Mouse (Mus musculus): ENCODE results near the gene Gsc.
"Not testable (repeated sequence)": the region's sequence is repeated elsewhere in the genome, so short reads cannot be mapped to it uniquely, and the experiment has no call there.

Gene Gsc

DNA sequence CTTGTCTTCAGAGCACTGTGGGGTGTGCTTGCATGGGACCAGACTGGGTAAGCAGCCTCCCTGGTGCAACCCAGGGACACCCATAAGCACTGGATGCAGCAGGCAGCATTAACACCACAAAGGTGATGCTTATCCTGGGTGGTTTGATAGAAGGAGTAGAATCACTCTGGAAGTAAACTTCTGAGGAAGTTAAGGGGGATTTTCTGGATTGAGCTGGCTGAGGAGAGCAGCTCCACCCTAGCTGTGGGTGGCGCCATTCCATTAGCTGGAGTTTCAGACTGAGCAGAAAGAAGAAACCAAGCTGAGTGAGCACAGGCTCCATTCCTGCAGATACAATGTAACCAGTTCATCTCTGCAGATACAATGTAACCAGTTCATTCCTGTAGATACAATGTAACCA is 20.1 kb downstream of the Gsc start:
- no peak for DNase-seq (ENCODE audit: low spot score)

DNA sequence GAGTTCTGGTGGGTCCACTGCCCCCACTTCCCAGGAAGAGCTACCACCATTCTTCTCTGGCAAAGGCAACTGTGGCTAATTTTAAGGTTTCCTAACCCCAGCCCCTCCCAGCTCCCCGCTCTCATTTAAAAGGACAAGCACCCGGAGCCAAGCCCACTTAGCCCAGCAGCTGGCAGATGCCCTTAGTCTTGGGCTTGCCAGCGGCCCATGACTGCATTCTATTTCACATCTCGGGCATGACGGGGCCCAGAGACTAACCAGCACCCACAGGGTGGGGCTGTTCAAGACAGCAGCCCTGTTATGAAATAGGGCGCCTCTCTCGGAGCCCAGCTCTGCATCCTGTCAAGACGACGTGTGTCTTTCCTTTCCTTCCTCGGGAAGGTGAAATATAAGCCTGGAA is 22.9 kb downstream of the Gsc start:
- DNase-seq (ENCODE audit: low spot score), result no peak

- DNase-seq (ENCODE audit: low spot score), result peak; percentile 66
These were observed 25.0 kb downstream of the Gsc start for GRCm38 (mm10) chr12:104448099-104448498.

GRCm38 (mm10) chr12:104447056-104447455 is 26.1 kb downstream of the Gsc start:
- DNase-seq (ENCODE audit: low spot score), result not testable (repeated sequence)

DNA sequence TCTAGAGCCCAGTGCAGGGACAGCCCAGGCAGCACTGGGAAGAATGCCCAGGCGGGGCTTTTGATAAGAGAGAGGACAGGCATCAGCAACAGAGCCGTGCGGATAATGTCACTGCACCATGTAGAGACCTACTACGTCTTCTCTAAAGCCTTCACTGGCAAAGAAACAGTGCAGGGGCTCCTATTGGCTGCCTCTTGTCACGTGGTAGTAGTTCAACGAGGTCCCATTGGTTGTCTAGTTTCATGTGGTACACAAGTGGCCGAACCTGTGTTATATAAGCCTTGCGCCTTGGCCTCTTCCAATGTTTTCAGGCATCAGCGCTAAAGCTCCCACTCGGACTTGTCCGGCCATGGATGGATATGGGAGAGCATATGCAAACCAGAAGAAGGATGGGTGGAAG is 29.4 kb downstream of the Gsc start:
- DNase-seq (ENCODE audit: low spot score), result no peak

DNA sequence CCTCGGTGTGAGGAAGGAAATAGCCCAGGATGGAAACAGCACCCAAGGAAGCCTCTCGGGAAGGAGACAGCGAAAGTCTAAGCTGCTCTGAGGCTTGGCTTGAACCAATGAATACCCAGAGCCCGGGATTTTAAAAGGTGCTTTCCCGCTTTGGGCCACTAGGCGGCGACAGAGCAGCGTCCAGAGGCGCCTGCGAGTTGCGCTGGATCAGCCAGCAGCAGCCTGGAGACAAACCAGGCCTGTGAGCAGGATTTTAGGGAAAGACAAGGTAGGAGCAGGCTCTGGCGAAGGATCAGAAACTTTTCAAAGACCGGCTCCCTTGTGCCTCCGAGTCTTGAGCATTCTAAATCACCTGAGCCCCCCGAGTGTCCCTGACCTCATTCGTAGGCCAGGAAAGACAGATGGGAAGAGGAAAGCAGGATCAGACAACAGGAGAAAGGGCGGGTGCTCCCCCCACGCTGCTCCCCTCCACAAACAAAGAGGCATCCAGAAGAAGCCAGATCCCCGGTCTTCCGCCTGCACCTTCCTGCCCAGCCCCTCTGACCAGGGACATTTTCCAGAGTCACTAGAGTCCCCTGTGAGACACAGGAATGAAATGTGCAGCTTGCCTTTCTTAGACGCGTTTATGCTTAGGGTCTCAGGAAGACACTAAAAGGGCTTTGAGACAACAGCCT is 32.9 kb downstream of the Gsc start:
- peak; percentile 83 for DNase-seq (ENCODE audit: low spot score)

GRCm38 (mm10) chr12:104433951-104434735 is 39.0 kb downstream of the Gsc start:
- DNase-seq (ENCODE audit: low spot score), result no peak

- no peak for DNase-seq (ENCODE audit: low spot score)
These were observed 39.9 kb downstream of the Gsc start for GRCm38 (mm10) chr12:104433214-104433613.

DNA sequence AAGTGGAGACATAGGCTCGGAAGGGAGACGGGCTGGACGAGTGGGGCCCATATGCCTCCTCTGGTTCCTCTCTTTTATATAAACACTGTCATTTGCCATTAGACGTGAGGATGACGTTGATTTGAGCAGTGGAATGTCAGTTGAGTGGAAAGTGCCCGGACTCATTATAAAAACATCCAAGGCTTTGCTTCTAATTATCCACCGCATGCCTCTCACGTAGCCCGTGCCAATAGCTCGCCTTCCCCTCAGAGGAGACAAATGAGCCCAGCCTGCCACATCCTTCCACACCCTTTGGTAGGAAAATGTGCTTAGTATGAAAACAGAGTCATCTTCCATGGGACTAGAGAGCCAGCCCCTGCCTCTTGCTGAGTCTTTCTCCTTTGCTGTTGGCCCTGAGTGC is 41.8 kb downstream of the Gsc start:
- no peak for DNase-seq (ENCODE audit: low spot score)

DNA sequence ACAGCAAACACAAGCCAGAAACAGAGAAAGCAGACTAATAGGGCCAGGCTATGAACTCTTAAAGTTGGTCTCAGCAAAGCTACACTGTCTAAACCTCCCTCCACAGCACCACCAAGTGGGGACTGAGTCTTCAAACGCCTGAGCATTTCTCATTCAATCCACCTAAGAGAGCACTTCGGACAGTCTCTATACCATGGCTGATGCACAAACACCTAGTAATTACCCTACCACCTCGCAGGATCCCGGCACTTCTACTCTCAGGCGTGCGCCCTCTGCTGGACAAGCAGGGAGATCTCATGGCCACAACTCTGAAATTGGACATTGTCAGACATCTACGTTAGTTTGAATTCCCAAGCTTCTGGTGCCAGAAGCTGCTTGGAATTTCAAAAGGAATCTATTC is 46.2 kb downstream of the Gsc start:
- DNase-seq (ENCODE audit: low spot score), result peak; percentile 22

- DNase-seq (ENCODE audit: low spot score), result no peak
These were observed 47.5 kb downstream of the Gsc start for GRCm38 (mm10) chr12:104425591-104425990.

DNA sequence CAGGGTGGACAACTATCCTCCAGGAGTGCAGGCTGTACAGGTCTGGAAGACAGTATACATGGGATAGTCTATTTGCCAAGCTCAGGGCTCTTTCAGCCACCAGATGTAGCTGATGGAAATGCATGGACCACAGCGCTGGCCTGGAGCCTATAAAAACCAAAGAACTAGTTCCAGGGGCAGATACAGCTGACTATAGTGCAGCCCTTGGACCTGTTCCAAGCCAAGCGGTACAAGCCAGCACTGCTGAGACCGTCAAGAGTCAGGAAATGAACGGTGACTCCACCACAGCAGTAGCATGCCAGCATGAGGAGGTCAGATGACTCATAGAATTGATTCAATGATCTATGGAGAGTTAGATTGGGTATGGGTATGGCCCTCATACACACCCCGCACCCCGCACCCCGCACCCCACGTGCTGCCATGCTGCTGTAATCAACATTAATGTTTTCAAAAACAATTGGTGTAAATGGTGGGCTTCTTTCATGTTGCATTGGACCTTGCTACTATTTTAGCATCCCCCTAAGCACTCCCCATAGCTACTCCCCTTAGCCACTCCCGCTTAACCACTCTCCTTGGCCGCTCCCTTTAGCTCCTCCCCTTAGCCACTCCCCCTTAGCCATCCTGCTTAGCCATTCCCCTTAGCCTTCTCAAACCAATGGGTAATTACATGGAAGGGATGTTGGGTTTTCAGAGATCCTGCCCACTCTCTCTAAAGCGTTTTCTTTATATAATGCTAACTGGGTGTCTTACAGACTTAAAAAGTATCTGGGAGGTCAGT is 50.3 kb downstream of the Gsc start:
- peak; percentile 21 for DNase-seq (ENCODE audit: low spot score)

Data from urinary bladder, postnatal 14 days (tissue).